ENCODE assay signal across 25 mouse cellular contexts in the genomic region with DNA sequence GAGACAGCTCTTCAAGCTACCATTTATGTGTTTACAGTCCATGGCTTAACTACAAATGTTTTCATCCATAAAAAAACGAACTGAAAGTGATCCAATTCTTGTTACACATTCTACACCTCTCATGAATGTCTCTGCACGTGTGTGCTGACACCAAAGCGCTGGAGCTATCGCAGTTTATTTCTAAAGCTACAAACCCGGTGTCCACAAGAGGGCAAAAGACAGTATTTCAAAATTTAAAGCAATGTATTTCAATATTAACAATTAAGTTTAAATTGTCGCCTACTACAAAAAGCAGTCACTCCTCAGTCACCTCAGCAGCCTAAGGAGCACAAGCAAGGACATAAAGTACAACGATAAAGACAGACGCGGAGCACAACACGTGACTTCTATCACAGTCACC. TPM values are rescaled to one million over a fixed set of nuclear protein-coding genes. Genes with fewer than 3 reads are reported as not detected.
DNase-seq lines count a peak whose midpoint lies in the region; ATAC-seq and TF ChIP-seq lines count a peak whose summit lies in the region.
"Had no signal": no experiment of that assay in that cellular context is flagged by ENCODE, and none has a peak within 500 bp of the region (broad histone marks: within the 10 kb centered on the region; RNA-seq: fewer than 3 reads in every experiment).

No protein-coding gene starts in this region.

- no peak for DNase-seq in kidney, postnatal 0 days (ENCODE audit: low spot score)
- no peak for DNase-seq in kidney, postnatal 14 days
- peak; percentile 21 for DNase-seq in midbrain, embryonic 14.5 days
- DNase-seq in brain, adult 2 months (ENCODE audit: low read depth, low spot score): peak; percentile 10
- no peak for DNase-seq in stomach, postnatal 0 days (ENCODE audit: low spot score)
- DNase-seq in thymus, adult 2 months: no peak
- DNase-seq: adrenal gland, postnatal 10 days; adrenal gland, postnatal 36 days; cerebellum, adult 18-20 months; cerebellum, adult 9-10 months; cerebellum, postnatal 14 days; gastrocnemius, postnatal 25 days; heart, adult 18-20 months; heart, postnatal 10 days; heart, postnatal 36 days had no signal

- TF ChIP-seq CTCF in kidney, postnatal 0 days (IDR thresholded peaks at IDR 0.05; ENCODE audit: low read depth): peak; percentile 20; the same call in 1 of the 2 replicates
- peak; percentile 29; the same call in 1 of the 2 replicates for TF ChIP-seq CTCF in stomach, postnatal 0 days (IDR thresholded peaks at IDR 0.05; ENCODE audit: low read depth)
- no peak for TF ChIP-seq CTCF in thymus, adult 2 months (IDR thresholded peaks at IDR 0.05; ENCODE audit: borderline replicate concordance, control insufficient read depth, extremely low read depth, insufficient read depth, low read length, poor library complexity)

- no peak overlapping the region for H3K4me3 ChIP-seq in kidney, postnatal 0 days (replicated peaks; ENCODE audit: low read depth, low read length)
- H3K4me3 ChIP-seq in midbrain, embryonic 14.5 days (replicated peaks; ENCODE audit: low read depth, low read length): no peak overlapping the region
- H3K4me3 ChIP-seq in midbrain, embryonic 15.5 days: no peak overlapping the region
- H3K4me3 ChIP-seq in stomach, postnatal 0 days (ENCODE audit: low read depth, low read length): no peak overlapping the region
- no peak overlapping the region for H3K4me3 ChIP-seq in thymus, adult 2 months (ENCODE audit: control insufficient read depth, insufficient read depth, low read length)
- H3K4me3 ChIP-seq: forebrain, embryonic 10.5 days; heart, embryonic 12.5 days; heart, embryonic 15.5 days; hindbrain, embryonic 10.5 days had no signal

- H3K9me3 ChIP-seq in kidney, postnatal 0 days (replicated peaks; ENCODE audit: low read length): no peaks in the 10 kb centered on the region
- no peaks in the 10 kb centered on the region for H3K9me3 ChIP-seq in midbrain, embryonic 14.5 days (ENCODE audit: control insufficient read depth, low read length)
- no peaks in the 10 kb centered on the region for H3K9me3 ChIP-seq in midbrain, embryonic 15.5 days
- H3K9me3 ChIP-seq in stomach, postnatal 0 days (ENCODE audit: control insufficient read depth, low read length): no peaks in the 10 kb centered on the region
- H3K9me3 ChIP-seq: forebrain, embryonic 10.5 days; heart, embryonic 12.5 days; heart, embryonic 15.5 days; hindbrain, embryonic 10.5 days had no signal

- no peak overlapping the region for H3K27ac ChIP-seq in kidney, postnatal 0 days
- H3K27ac ChIP-seq in midbrain, embryonic 14.5 days (replicated peaks; ENCODE audit: low read depth, low read length): no peak overlapping the region
- H3K27ac ChIP-seq in midbrain, embryonic 15.5 days: no peak overlapping the region
- no peak overlapping the region for H3K27ac ChIP-seq in stomach, postnatal 0 days (replicated peaks)
- H3K27ac ChIP-seq in thymus, adult 2 months (ENCODE audit: control insufficient read depth, insufficient read depth, low read length): no peak overlapping the region
- H3K27ac ChIP-seq: forebrain, embryonic 10.5 days; heart, embryonic 15.5 days; hindbrain, embryonic 10.5 days; hindbrain, embryonic 14.5 days had no signal

- H3K4me1 ChIP-seq in kidney, postnatal 0 days (replicated peaks; ENCODE audit: insufficient read depth, low read length): no peaks in the 10 kb centered on the region
- H3K4me1 ChIP-seq in midbrain, embryonic 14.5 days (ENCODE audit: control insufficient read depth, insufficient read depth, low read length): no peaks in the 10 kb centered on the region
- no peaks in the 10 kb centered on the region for H3K4me1 ChIP-seq in midbrain, embryonic 15.5 days
- no peaks in the 10 kb centered on the region for H3K4me1 ChIP-seq in stomach, postnatal 0 days (replicated peaks; ENCODE audit: control insufficient read depth, insufficient read depth)
- H3K4me1 ChIP-seq in thymus, adult 2 months (replicated peaks; ENCODE audit: control insufficient read depth, insufficient read depth, low read length): no peaks in the 10 kb centered on the region
- H3K4me1 ChIP-seq: forebrain, embryonic 10.5 days; heart, embryonic 12.5 days; heart, embryonic 15.5 days; hindbrain, embryonic 10.5 days had no signal

- WGBS in kidney, postnatal 0 days: 65% methylated on average over 10 of the region's 10 CpGs
- WGBS in midbrain, embryonic 14.5 days: 90% methylated on average over 10 of the region's 10 CpGs
- 89% methylated on average over 10 of the region's 10 CpGs for WGBS in midbrain, embryonic 15.5 days
- 73% methylated on average over 10 of the region's 10 CpGs for WGBS in stomach, postnatal 0 days
- 90% methylated on average over 10 of the region's 10 CpGs for WGBS in thymus, adult 2 months

- no peak for TF ChIP-seq EP300 in stomach, postnatal 0 days (optimal IDR thresholded peaks at IDR 0.05)

- no peaks in the 10 kb centered on the region for H3K27me3 ChIP-seq in kidney, postnatal 0 days (ENCODE audit: insufficient read depth, low read length)
- H3K27me3 ChIP-seq in midbrain, embryonic 14.5 days (ENCODE audit: control insufficient read depth, insufficient read depth, low read length): no peaks in the 10 kb centered on the region
- no peaks in the 10 kb centered on the region for H3K27me3 ChIP-seq in midbrain, embryonic 15.5 days (replicated peaks)
- H3K27me3 ChIP-seq in stomach, postnatal 0 days (ENCODE audit: control insufficient read depth, insufficient read depth, low read length): no peaks in the 10 kb centered on the region
- H3K27me3 ChIP-seq in thymus, adult 2 months (ENCODE audit: control insufficient read depth, insufficient read depth, low read length): no peaks in the 10 kb centered on the region
- H3K27me3 ChIP-seq: heart, embryonic 12.5 days; heart, embryonic 15.5 days had no signal

- TF ChIP-seq POLR2A in thymus, adult 2 months (IDR thresholded peaks at IDR 0.05; ENCODE audit: control insufficient read depth, extremely low read depth, insufficient read depth, low read length, poor library complexity): no peak

- H3K9ac ChIP-seq in kidney, postnatal 0 days (ENCODE audit: low read depth, low read length): no peak overlapping the region
- H3K9ac ChIP-seq in midbrain, embryonic 14.5 days (replicated peaks; ENCODE audit: low read length): no peak overlapping the region
- H3K9ac ChIP-seq in midbrain, embryonic 15.5 days: no peak overlapping the region
- no peak overlapping the region for H3K9ac ChIP-seq in stomach, postnatal 0 days (ENCODE audit: low read length)
- H3K9ac ChIP-seq: heart, embryonic 12.5 days; heart, embryonic 15.5 days; hindbrain, embryonic 14.5 days had no signal

- ATAC-seq in kidney, postnatal 0 days (replicated peaks; ENCODE audit: low FRiP score, low read depth): no peak
- no peak for ATAC-seq in midbrain, embryonic 14.5 days (ENCODE audit: low FRiP score, low TSS enrichment)
- ATAC-seq in midbrain, embryonic 15.5 days (replicated peaks): no peak
- ATAC-seq in stomach, postnatal 0 days (ENCODE audit: low FRiP score, low TSS enrichment): no peak
- ATAC-seq: activated CD4-positive, CD25-positive, alpha-beta regulatory T cell, adult 4 months; CD4-positive, CD25-positive, alpha-beta regulatory T cell, adult 4 months; forebrain, embryonic 14.5 days had no signal

- no peaks in the 10 kb centered on the region for H3K36me3 ChIP-seq in kidney, postnatal 0 days (ENCODE audit: insufficient read depth, low read length)
- H3K36me3 ChIP-seq in midbrain, embryonic 14.5 days (ENCODE audit: control insufficient read depth, insufficient read depth, low read length): peaks cover 2% of the 10 kb centered on the region; the same call in 1 of the 2 replicates
- no peaks in the 10 kb centered on the region for H3K36me3 ChIP-seq in midbrain, embryonic 15.5 days (replicated peaks)
- H3K36me3 ChIP-seq in stomach, postnatal 0 days (ENCODE audit: control insufficient read depth, insufficient read depth, low read length): no peaks in the 10 kb centered on the region
- H3K36me3 ChIP-seq in thymus, adult 2 months (ENCODE audit: control insufficient read depth, insufficient read depth, low read length): no peaks in the 10 kb centered on the region
- H3K36me3 ChIP-seq: heart, embryonic 12.5 days; heart, embryonic 15.5 days had no signal

- H3K4me2 ChIP-seq in kidney, postnatal 0 days (ENCODE audit: low read length): no peak overlapping the region
- H3K4me2 ChIP-seq in midbrain, embryonic 14.5 days (ENCODE audit: low read length): no peak overlapping the region
- no peak overlapping the region for H3K4me2 ChIP-seq in midbrain, embryonic 15.5 days
- no peak overlapping the region for H3K4me2 ChIP-seq in stomach, postnatal 0 days (replicated peaks; ENCODE audit: low read depth)
- H3K4me2 ChIP-seq: heart, embryonic 12.5 days; heart, embryonic 15.5 days; hindbrain, embryonic 14.5 days had no signal

RNA-seq across cellular contexts. Expression of gene Ranbp17, which starts 33.1 kb away (rescaled TPM):
- 5.4 TPM in 2 replicates for polyA plus RNA-seq in kidney, postnatal 0 days (2015; fragmentation: Nextera tagmentation; extraction: Ambion mirVana)
- 9.1 and 10.0 TPM in 2 replicates for polyA plus RNA-seq in midbrain, embryonic 14.5 days (2014; fragmentation: Nextera tagmentation; extraction: Ambion mirVana)
- 6.3 and 6.7 TPM in 2 replicates for polyA plus RNA-seq in midbrain, embryonic 15.5 days (2015; fragmentation: Nextera tagmentation; extraction: Ambion mirVana)
- polyA plus RNA-seq in stomach, postnatal 0 days (2015; fragmentation: Nextera tagmentation; extraction: Ambion mirVana): 1.9 and 2.2 TPM in 2 replicates
- polyA plus RNA-seq in thymus, adult 2 months (2012; rRNA removed): 0.14 and 0.30 TPM in 2 replicates
- polyA plus RNA-seq: C2C12; CD4-positive, CD25-positive, alpha-beta regulatory T cell, adult 4 months had no signal

Comparison
In these comparisons a context has a peak if more than half of its experiments do, and no peak if none do; other contexts are left out.
1. DNase-seq: peak in midbrain, embryonic 14.5 days (single experiment) and brain, adult 2 months (single experiment); none in kidney, postnatal 0 days (single experiment), kidney, postnatal 14 days (single experiment), stomach, postnatal 0 days (single experiment) and thymus, adult 2 months (single experiment).